Mouse (Mus musculus) spleen, adult 12 weeks (tissue): ENCODE data around the gene Hrk.

Experiments
- DNase-seq: peaks from one replicate; pipeline ENCODE4 v3.0.0; 2022; ENCODE audit warnings: low spot score

The Hrk gene

GRCm38 (mm10) chr5:118164581-118164980 is at the start of gene Hrk:
Gene Hrk, plus strand, starts transcription at chr5:118164648.
- no peak for DNase-seq

GRCm38 (mm10) chr5:118118351-118118750 is 46.1 kb upstream of the Hrk start:
- DNase-seq: no peak

GRCm38 (mm10) chr5:118118922-118119321 is 45.5 kb upstream of the Hrk start:
- no peak for DNase-seq

GRCm38 (mm10) chr5:118120670-118121069 is 43.8 kb upstream of the Hrk start:
- no peak for DNase-seq

GRCm38 (mm10) chr5:118121928-118122327 is 42.5 kb upstream of the Hrk start:
- no peak for DNase-seq

GRCm38 (mm10) chr5:118123096-118123495 is 41.4 kb upstream of the Hrk start:
- no peak for DNase-seq

- DNase-seq: no peak
These were observed 37.8 kb upstream of the Hrk start for GRCm38 (mm10) chr5:118126671-118127070.

GRCm38 (mm10) chr5:118128208-118128607 is 36.2 kb upstream of the Hrk start:
- DNase-seq: no peak

GRCm38 (mm10) chr5:118128651-118129050 is 35.8 kb upstream of the Hrk start:
- no peak for DNase-seq

GRCm38 (mm10) chr5:118136391-118136790 is 28.1 kb upstream of the Hrk start:
- DNase-seq: no peak

GRCm38 (mm10) chr5:118139630-118140029 is 24.8 kb upstream of the Hrk start:
- DNase-seq: no peak

GRCm38 (mm10) chr5:118142471-118142870 is 22.0 kb upstream of the Hrk start:
- no peak for DNase-seq

- no peak for DNase-seq
These were observed 21.0 kb upstream of the Hrk start for GRCm38 (mm10) chr5:118143211-118144026.

- DNase-seq: no peak
These were observed 20.1 kb upstream of the Hrk start for GRCm38 (mm10) chr5:118144327-118144726.

GRCm38 (mm10) chr5:118144770-118145169 is 19.7 kb upstream of the Hrk start:
- no peak for DNase-seq

GRCm38 (mm10) chr5:118145458-118145857 is 19.0 kb upstream of the Hrk start:
- DNase-seq: no peak

GRCm38 (mm10) chr5:118145999-118146679 is 18.3 kb upstream of the Hrk start:
- no peak for DNase-seq

- no peak for DNase-seq
These were observed 17.2 kb upstream of the Hrk start for GRCm38 (mm10) chr5:118147264-118147663.

GRCm38 (mm10) chr5:118149711-118150110 is 14.7 kb upstream of the Hrk start:
- no peak for DNase-seq

- peak; percentile 59 for DNase-seq
These were observed 9.4 kb upstream of the Hrk start, which contains the start of gene Fbxw8 for GRCm38 (mm10) chr5:118154839-118155564. Gene Fbxw8, minus strand, starts transcription at chr5:118155464.

GRCm38 (mm10) chr5:118155565-118155947 is 8.9 kb upstream of the Hrk start:
- DNase-seq: no peak

- DNase-seq: no peak
These were observed 7.5 kb upstream of the Hrk start for GRCm38 (mm10) chr5:118156976-118157375.

- no peak for DNase-seq
These were observed 3.8 kb upstream of the Hrk start for GRCm38 (mm10) chr5:118160691-118161090.
